Mouse (Mus musculus): ENCODE data around the gene Exph5.

DNA sequence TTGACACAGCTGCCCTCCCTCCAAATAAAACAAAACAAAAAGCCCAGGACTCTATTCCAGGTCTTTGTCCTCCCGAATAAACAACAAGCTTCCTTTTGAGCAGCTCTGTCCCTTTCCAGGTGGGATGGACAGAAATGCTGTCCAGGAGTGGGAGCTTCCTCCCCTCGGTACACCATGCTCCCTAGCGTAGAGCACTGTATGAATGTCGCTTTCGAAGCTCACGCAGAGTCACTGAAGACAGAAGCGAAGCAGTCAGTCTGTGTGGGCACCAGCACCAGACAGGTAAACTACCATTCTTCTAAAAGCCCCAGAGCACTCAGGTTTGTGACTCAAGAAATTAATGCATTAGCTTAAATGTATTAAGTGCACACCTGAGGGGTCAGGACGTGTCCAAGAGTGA is 20.2 kb downstream of the Exph5 start:
- TF ChIP-seq GATA1 (IDR thresholded peaks at IDR 0.05; ENCODE audit: borderline replicate concordance, low read length) (no peak), FLI1 (IDR thresholded peaks at IDR 0.05; ENCODE audit: low read length) (no peak)
